Mouse (Mus musculus) mouse trophoblast stem cell (cell line): ENCODE results near the gene Cyp27a1.

Experiments used
- in situ Hi-C, 2 experiments: fragments of 300-500 bp; cut with MseI, MboI; formaldehyde crosslinking; loops; 2 replicates in 1 of 2; 3 replicates in 1 of 2; pipeline ENCODE4 v1.15.1; 2025

Gene Cyp27a1

GRCm38 (mm10) chr1:74718113-74718512 lies 4.7 kb downstream of the Cyp27a1 start:
- in situ Hi-C loops, result no loop called here

GRCm38 (mm10) chr1:74719281-74719680 lies 5.9 kb downstream of the Cyp27a1 start:
- in situ Hi-C loops, result no loop called here

- in situ Hi-C loops, result loop anchor here in 1 of 2 experiments (5.0 kb wide), 1 partner anchor 41 kb away; no protein-coding TSS in a partner anchor
Measured at GRCm38 (mm10) chr1:74721657-74722056, 8.3 kb downstream of the Cyp27a1 start.

- in situ Hi-C loops, result loop anchor here in 1 of 2 experiments (5.0 kb wide), 1 partner anchor 39 kb away; no protein-coding TSS in a partner anchor
Measured at GRCm38 (mm10) chr1:74723748-74724147, 10.4 kb downstream of the Cyp27a1 start.

GRCm38 (mm10) chr1:74726114-74726513 lies 12.7 kb downstream of the Cyp27a1 start:
- in situ Hi-C loops, result no loop called here

- in situ Hi-C loops, result no loop called here
Measured at GRCm38 (mm10) chr1:74726674-74727073, 13.3 kb downstream of the Cyp27a1 start.

GRCm38 (mm10) chr1:74728446-74728845 lies 15.1 kb downstream of the Cyp27a1 start:
- in situ Hi-C loops, result no loop called here

GRCm38 (mm10) chr1:74736977-74737376 lies 23.6 kb downstream of the Cyp27a1 start:
- in situ Hi-C loops, result no loop called here

- in situ Hi-C loops, result no loop called here
Measured at GRCm38 (mm10) chr1:74737500-74737899, 24.1 kb downstream of the Cyp27a1 start.

GRCm38 (mm10) chr1:74740846-74741245 lies 27.5 kb downstream of the Cyp27a1 start:
- in situ Hi-C loops, result no loop called here

GRCm38 (mm10) chr1:74747335-74747734 lies 34.0 kb downstream of the Cyp27a1 start:
- in situ Hi-C loops, result no loop called here

GRCm38 (mm10) chr1:74748643-74749271 lies 35.4 kb downstream of the Cyp27a1 start, which contains the start of gene Prkag3:
Gene Prkag3, minus strand, starts transcription at chr1:74749221.
- in situ Hi-C loops, result no loop called here

- in situ Hi-C loops, result no loop called here
Measured at GRCm38 (mm10) chr1:74749301-74749700, 35.9 kb downstream of the Cyp27a1 start.

GRCm38 (mm10) chr1:74750683-74751082 lies 37.3 kb downstream of the Cyp27a1 start:
- in situ Hi-C loops, result loop anchor here in 1 of 2 experiments (10.0 kb wide), 1 partner anchor 106 kb away; no protein-coding TSS in a partner anchor

- in situ Hi-C loops, result loop anchor here in 1 of 2 experiments (10.0 kb wide), 1 partner anchor 107 kb away; no protein-coding TSS in a partner anchor
Measured at GRCm38 (mm10) chr1:74752150-74752549, 38.8 kb downstream of the Cyp27a1 start.

GRCm38 (mm10) chr1:74752833-74753232 lies 39.5 kb downstream of the Cyp27a1 start:
- in situ Hi-C loops, result loop anchor here in 1 of 2 experiments (10.0 kb wide), 1 partner anchor 108 kb away; no protein-coding TSS in a partner anchor

GRCm38 (mm10) chr1:74753266-74753974 lies 40.0 kb downstream of the Cyp27a1 start:
- in situ Hi-C loops, result loop anchor here in 1 of 2 experiments (10.0 kb wide), 1 partner anchor 109 kb away; no protein-coding TSS in a partner anchor

GRCm38 (mm10) chr1:74754175-74754785 lies 40.9 kb downstream of the Cyp27a1 start:
- in situ Hi-C loops, result loop anchor here in 1 of 2 experiments (10.0 kb wide), 1 partner anchor 109 kb away; no protein-coding TSS in a partner anchor

- in situ Hi-C loops, result loop anchor here (5.0 to 10.0 kb wide), 3 partner anchors 37 to 115 kb away; no protein-coding TSS in a partner anchor
Measured at GRCm38 (mm10) chr1:74759773-74760172, 46.4 kb downstream of the Cyp27a1 start.

- in situ Hi-C loops, result loop anchor here in 1 of 2 experiments (5.0 to 10.0 kb wide), 2 partner anchors 41 to 52 kb away; no protein-coding TSS in a partner anchor
Measured at GRCm38 (mm10) chr1:74763081-74763480, 49.7 kb downstream of the Cyp27a1 start.

GRCm38 (mm10) chr1:74770727-74771466 lies 57.5 kb downstream of the Cyp27a1 start:
- in situ Hi-C loops, result no loop called here
